Mouse (Mus musculus) embryonic facial prominence, embryonic 11.5 days (tissue): Measurements from ENCODE around the gene Rnf130. TPM values are rescaled to one million over a fixed set of nuclear protein-coding genes. Genes with fewer than 3 reads are reported as not detected.

Experiments
- ATAC-seq: fragments of 200-750 bp; cut with Nextera tagmentation; replicated peaks from 2 replicates; pipeline ENCODE4 v1.8.0; 2017; ENCODE audit warnings: low read depth; ENCODE audit not compliant: insufficient number of reproducible peaks, low FRiP score, low TSS enrichment
- DNase-seq: peaks from one replicate; pipeline ENCODE4 v3.0.0-alpha.2; 2015; ENCODE audit warnings: low spot score
- H3K27ac ChIP-seq: fragments of 300-500 bp; sonication (generic); replicated peaks from 2 replicates; pipeline ENCODE4 v1.5.1; 2014; ENCODE audit warnings: mild to moderate bottlenecking, low read depth, low read length, control low read depth
- H3K27me3 ChIP-seq: fragments of 300-500 bp; sonication (generic); 2 replicates; pipeline ENCODE4 v1.6.1; 2014; ENCODE audit warnings: mild to moderate bottlenecking, low read length, moderate library complexity, mixed read lengths; ENCODE audit not compliant: control insufficient read depth, insufficient read depth
- H3K36me3 ChIP-seq: fragments of 300-500 bp; sonication (generic); replicated peaks from 2 replicates; pipeline ENCODE4 v1.6.1; 2014; ENCODE audit warnings: low read depth, mild to moderate bottlenecking, low read length, moderate library complexity, mixed read lengths; ENCODE audit not compliant: control insufficient read depth, insufficient read depth
- H3K4me1 ChIP-seq: fragments of 300-500 bp; sonication (generic); 2 replicates; pipeline ENCODE4 v1.6.1; 2014; ENCODE audit warnings: low read length, mixed read lengths; ENCODE audit not compliant: control insufficient read depth, insufficient read depth
- H3K4me2 ChIP-seq: fragments of 300-500 bp; sonication (generic); 2 replicates; pipeline ENCODE4 v1.6.1; 2014; ENCODE audit warnings: low read depth, mild to moderate bottlenecking, control low read depth, low read length, moderate library complexity
- H3K4me3 ChIP-seq: fragments of 300-500 bp; sonication (generic); 2 replicates; pipeline ENCODE4 v1.5.1; 2014; ENCODE audit warnings: low read depth, low read length, control low read depth
- H3K9ac ChIP-seq: fragments of 300-500 bp; sonication (generic); replicated peaks from 2 replicates; pipeline ENCODE4 v1.6.1; 2014; ENCODE audit warnings: mild to moderate bottlenecking, control low read depth, low read length
- H3K9me3 ChIP-seq: fragments of 300-500 bp; sonication (generic); replicated peaks from 2 replicates; pipeline ENCODE4 v1.6.1; 2016; ENCODE audit warnings: mild to moderate bottlenecking, low read length, inconsistent platforms, mixed read lengths; ENCODE audit not compliant: control insufficient read depth
- WGBS: fragments of 180-500 bp; shearing (Covaris S2); extraction: QIAGEN DNeasy Blood & Tissue Kit; methylation state at CpG from one replicate; pipeline ENCODE4 v1.1.7; 2014; 5-methylcytosine and 5-hydroxymethylcytosine counted together
- polyA plus RNA-seq: library from polyadenylated mRNA; unstranded; fragments of >200 nt; fragmentation: Nextera tagmentation; extraction: Ambion mirVana; gene quantifications from 2 replicates; pipeline ENCODE4 v1.2.1, GENCODE M21; 2014

Gene Rnf130
- polyA plus RNA-seq, 1 experiment from 2014 or later = 98.2 TPM

GRCm38 (mm10) chr11:50066088-50066487, 40.9 kb downstream of the Rnf130 start:
- 73% methylated on average over 2 of the region's 2 CpGs for WGBS

DNA sequence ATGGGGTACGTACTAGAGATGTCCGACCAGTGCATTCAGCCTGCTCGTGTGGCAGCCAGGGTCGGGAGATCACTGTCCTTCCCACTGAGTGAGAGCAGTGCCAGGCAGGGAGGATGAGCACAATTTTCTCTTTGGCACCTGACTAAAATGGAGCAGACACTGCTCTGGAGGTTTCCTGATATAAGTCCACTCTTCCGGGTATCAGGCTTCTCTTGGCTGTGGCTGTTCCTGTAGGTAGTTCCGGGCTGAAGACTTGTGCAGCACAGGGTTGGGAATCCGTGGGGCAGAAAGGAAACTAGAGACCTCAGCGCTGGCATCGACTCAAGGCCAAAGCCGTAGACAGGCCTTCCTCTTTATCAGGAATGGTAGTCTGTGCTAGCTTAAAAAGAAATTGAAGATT, 48.7 kb downstream of the Rnf130 start:
- H3K4me3 ChIP-seq = no peak overlapping the region
- 92% methylated on average over 10 of the region's 10 CpGs for WGBS
- H3K9ac ChIP-seq = no peak overlapping the region
- no peak overlapping the region for H3K4me2 ChIP-seq
- no peaks in the 10 kb centered on the region for H3K9me3 ChIP-seq
- no peaks in the 10 kb centered on the region for H3K36me3 ChIP-seq
- no peak overlapping the region for H3K27ac ChIP-seq
- ATAC-seq = no peak
- DNase-seq = no peak
- no peaks in the 10 kb centered on the region for H3K27me3 ChIP-seq
- H3K4me1 ChIP-seq = no peaks in the 10 kb centered on the region

More at GRCm38 (mm10) chr11:50066088-50066487, 40.9 kb downstream of the Rnf130 start:
- H3K36me3 ChIP-seq = no peaks in the 10 kb centered on the region
- DNase-seq (no peak), ATAC-seq (no peak)
- H3K9ac ChIP-seq = no peak overlapping the region
- no peak overlapping the region for H3K4me3 ChIP-seq
- H3K27ac ChIP-seq = no peak overlapping the region
- H3K9me3 ChIP-seq = no peaks in the 10 kb centered on the region
- H3K4me1 ChIP-seq = no peaks in the 10 kb centered on the region
- no peaks in the 10 kb centered on the region for H3K27me3 ChIP-seq
- no peak overlapping the region for H3K4me2 ChIP-seq

DNA sequence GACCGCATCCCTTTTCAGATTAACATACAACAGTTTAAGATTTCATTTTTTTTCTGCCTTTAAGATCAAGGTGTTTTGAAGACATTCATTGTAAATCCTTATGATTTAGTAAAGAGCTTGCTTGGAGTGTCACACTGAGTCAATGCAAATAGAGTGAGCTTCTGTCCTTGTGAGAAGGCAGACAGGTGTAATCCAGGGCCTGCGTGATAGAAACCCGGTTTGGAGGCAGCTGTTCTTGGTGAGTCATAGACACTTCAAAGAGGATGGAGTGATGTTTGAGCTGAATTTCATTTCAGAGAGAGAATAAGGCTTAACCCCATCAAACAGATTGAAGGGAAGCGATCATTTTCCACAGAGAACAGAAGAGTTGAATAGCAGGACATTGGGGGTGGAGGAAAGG, 51.6 kb downstream of the Rnf130 start:
- DNase-seq = no peak
- Histone ChIP-seq H3K27ac (no peak overlapping the region), H3K4me3 (no peak overlapping the region), H3K4me1 (no peaks in the 10 kb centered on the region), H3K9ac (no peak overlapping the region), H3K36me3 (no peaks in the 10 kb centered on the region), H3K4me2 (no peak overlapping the region), H3K27me3 (no peaks in the 10 kb centered on the region), H3K9me3 (no peaks in the 10 kb centered on the region)
- ATAC-seq = no peak
- WGBS = 86% methylated on average over 4 of the region's 4 CpGs

- no peak for ATAC-seq
- Histone ChIP-seq H3K9me3 (no peaks in the 10 kb centered on the region), H3K27me3 (no peaks in the 10 kb centered on the region), H3K4me1 (no peaks in the 10 kb centered on the region), H3K4me3 (no peak overlapping the region), H3K36me3 (no peaks in the 10 kb centered on the region), H3K9ac (no peak overlapping the region), H3K4me2 (no peak overlapping the region), H3K27ac (no peak overlapping the region)
- DNase-seq = no peak
- WGBS = 90% methylated on average over 5 of the region's 5 CpGs
These were observed 56.4 kb downstream of the Rnf130 start for GRCm38 (mm10) chr11:50081365-50082190.

DNA sequence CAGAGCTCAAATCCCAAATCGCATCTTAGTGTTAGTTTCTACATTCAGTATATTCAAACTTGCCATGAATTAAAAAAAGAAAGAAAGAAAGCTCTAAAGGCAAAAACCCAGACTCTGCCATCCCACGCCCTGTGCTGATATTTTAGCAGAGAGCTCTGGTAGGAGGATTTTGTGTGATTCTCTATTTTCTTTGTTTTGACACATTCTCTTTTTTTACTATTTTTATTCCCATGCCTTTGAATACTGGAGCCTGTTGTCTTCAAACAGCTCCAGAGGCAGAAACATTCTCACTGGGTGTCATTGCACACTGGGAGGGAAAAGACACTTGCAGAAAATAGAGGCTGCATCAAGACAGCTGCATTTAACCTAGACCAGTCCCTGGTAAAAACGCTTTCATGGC, 61.1 kb downstream of the Rnf130 start:
- Histone ChIP-seq H3K9me3 (no peaks in the 10 kb centered on the region), H3K4me2 (no peak overlapping the region), H3K9ac (no peak overlapping the region), H3K27me3 (no peaks in the 10 kb centered on the region), H3K4me3 (no peak overlapping the region), H3K36me3 (peaks cover 3% of the 10 kb centered on the region; the same call in 1 of the 2 replicates), H3K27ac (no peak overlapping the region), H3K4me1 (no peaks in the 10 kb centered on the region)
- ATAC-seq (no peak), DNase-seq (no peak)
- WGBS = 87% methylated on average over 3 of the region's 3 CpGs

- ATAC-seq (no peak), DNase-seq (no peak)
- WGBS = 80% methylated on average over 1 of the region's 1 CpGs
- H3K27me3 ChIP-seq = no peaks in the 10 kb centered on the region
- H3K36me3 ChIP-seq = peaks cover 3% of the 10 kb centered on the region; the same call in 1 of the 2 replicates
- H3K4me3 ChIP-seq = no peak overlapping the region
- no peaks in the 10 kb centered on the region for H3K9me3 ChIP-seq
- no peak overlapping the region for H3K4me2 ChIP-seq
- H3K9ac ChIP-seq = no peak overlapping the region
- H3K4me1 ChIP-seq = no peaks in the 10 kb centered on the region
- H3K27ac ChIP-seq = no peak overlapping the region
These were observed 64.7 kb downstream of the Rnf130 start for GRCm38 (mm10) chr11:50089840-50090239.

DNA sequence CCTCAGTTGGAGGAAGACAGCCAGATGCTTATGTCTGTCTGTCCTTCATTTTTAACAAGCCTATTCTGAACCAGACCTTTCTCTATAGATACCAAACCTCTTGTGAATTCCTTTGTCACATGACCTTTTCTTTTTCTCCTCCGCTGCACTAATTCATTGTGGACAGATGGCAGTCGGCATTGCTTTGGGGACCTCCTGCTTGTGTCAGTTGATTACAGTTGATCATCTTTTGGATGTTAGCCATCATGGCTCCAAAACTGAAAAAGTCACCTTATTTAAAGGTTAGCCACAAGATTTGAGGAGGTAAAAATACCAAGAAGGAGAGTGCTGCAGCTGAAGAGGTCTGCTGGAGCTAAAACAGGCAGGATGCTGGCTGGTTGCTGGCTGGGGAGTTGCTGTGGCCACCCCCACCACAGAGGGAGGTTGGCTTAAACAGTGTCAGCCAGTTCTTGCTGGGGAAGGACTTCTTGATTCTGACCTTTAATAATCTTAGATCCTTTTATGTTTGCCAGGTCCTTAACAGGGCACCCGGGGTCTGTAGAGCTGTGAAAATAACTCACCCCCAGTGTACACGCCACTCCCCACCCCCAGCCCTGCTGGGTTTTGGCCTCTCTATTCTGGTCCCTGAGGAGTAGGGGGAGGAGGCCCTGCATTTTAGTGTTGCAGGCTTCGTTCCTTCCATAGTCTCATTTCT, 66.0 kb downstream of the Rnf130 start:
- peaks cover 3% of the 10 kb centered on the region; the same call in 1 of the 2 replicates for H3K36me3 ChIP-seq
- no peak overlapping the region for H3K9ac ChIP-seq
- H3K4me2 ChIP-seq = no peak overlapping the region
- no peaks in the 10 kb centered on the region for H3K9me3 ChIP-seq
- WGBS = 70% methylated on average over 5 of the region's 5 CpGs
- no peaks in the 10 kb centered on the region for H3K4me1 ChIP-seq
- H3K27ac ChIP-seq = no peak overlapping the region
- DNase-seq (no peak), ATAC-seq (no peak)
- no peaks in the 10 kb centered on the region for H3K27me3 ChIP-seq
- no peak overlapping the region for H3K4me3 ChIP-seq

- Histone ChIP-seq H3K27me3 (no peaks in the 10 kb centered on the region), H3K36me3 (peaks cover 3% of the 10 kb centered on the region; the same call in 1 of the 2 replicates), H3K4me1 (no peaks in the 10 kb centered on the region), H3K27ac (no peak overlapping the region), H3K9ac (no peak overlapping the region), H3K4me3 (no peak overlapping the region), H3K9me3 (no peaks in the 10 kb centered on the region), H3K4me2 (no peak overlapping the region)
- DNase-seq = no peak
- ATAC-seq = no peak
These were observed 66.5 kb downstream of the Rnf130 start for GRCm38 (mm10) chr11:50091681-50092080.
